Mouse (Mus musculus) lung, postnatal 4 days (tissue): ENCODE data around the gene Trim17.
A peak's percentile ranks its signal among the peaks of the same experiment; 100 is the strongest.

Experiments used
- DNase-seq, 2 experiments: peaks; one replicate each; pipeline ENCODE4 v3.0.0; 2021

Trim17 gene

DNA sequence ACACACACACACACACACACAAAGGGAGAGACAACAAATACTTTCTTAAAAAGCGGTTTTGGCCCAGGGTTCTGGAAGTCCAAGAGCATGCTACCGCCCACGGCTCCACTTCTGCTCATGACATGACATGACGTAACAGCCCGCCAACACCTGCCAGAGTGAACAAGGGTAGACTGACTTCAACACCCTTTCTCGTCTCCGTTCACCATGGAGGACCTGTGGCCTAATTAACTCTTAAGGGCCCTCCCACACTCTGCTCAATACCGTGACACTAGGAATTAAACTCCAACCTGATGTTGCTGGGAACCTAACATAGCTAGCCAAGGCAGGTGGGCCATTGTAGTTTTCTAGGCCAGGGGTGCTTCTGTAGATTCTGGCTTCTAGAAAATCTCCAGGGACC is 14.5 kb downstream of the Trim17 start:
- no peak for DNase-seq

DNA sequence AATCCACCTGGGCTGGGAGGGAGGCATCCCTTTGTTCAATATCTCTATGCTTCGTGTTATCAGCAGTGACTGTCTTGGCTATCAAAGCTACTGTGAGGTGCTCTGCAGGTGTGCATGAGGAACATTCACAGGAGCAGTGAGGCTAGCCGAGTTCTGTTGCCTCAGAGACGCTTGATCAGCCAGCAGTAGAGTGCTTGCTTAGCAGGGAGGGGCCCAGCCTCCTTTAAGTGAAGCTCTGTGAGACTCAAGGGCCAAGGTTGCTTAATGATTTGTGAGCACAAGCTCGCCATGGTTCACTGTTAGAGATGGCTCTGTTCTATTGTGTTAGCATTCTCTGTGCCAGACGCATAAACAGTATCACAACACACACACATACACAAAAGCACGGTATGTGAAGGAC is 15.2 kb downstream of the Trim17 start:
- DNase-seq = peak; percentile 55 to 76

DNA sequence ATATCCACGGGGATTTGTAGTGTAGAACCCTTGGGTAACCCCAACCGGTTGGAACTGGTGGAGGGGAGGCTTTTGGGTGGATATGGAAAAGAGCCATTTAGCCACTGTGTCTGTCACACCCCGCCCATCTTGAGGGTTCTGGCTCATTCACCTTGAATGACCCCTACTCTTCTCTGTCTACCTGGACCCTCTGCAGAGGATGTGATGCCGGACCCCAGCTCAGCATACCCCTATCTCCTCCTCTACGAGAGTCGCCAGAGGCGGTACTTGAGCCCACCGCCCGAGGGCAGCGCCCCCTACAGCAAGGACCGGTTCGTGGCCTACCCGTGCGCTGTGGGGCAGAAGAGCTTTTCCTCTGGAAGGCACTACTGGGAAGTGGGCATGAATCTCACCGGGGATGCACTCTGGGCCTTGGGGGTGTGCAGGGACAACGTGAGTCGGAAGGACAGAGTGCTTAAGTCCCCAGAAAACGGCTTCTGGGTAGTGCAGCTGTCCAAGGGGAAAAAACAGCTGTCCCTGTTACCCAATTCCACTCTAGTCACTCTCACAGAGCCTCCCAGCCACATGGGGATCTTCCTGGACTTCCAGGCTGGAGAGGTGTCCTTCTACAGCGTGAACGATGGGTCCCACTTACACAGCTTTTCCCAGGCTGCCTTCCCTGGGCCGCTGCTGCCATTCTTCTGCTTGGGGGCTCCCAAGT is 16.5 kb downstream of the Trim17 start:
- no peak for DNase-seq

DNA sequence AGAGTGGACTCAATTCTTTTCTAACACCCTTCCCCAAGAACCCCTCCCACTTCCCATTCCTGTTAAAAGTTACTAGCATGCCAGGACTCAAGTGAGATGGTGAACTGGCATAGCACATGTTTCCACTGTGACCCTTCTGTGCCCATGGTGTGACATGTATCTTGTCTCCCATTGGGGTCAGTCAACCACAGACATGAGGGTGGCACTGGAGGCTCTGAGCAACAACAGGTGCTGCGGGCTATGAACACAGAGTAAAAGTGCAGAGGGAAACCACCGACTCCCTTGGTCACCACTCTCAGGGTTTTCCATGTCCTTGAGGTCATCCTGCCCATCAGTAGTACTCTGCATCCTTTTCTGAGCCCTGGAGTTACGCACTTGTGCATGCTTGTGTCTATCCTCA is 17.3 kb downstream of the Trim17 start:
- DNase-seq = no peak

DNA sequence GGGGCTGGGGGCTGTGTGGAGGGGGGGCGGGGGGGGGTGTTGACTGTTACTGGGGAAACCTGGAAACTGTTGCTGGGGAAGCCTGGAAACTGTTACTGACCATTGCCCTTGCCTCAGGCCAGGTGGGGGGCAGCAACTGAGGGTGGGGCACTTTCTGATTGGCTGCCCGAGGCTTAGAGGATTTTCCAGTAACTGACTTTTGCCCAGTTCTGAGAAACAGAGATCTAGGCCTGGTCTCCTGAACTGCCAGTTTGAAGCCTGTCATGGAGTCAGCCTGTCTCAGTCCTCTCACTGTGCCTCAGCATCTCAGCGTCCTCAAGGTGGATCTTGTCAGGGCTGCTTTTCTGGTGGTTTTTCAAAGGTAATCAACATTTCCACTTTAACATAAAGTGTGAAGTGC is 19.9 kb downstream of the Trim17 start:
- no peak for DNase-seq

DNA sequence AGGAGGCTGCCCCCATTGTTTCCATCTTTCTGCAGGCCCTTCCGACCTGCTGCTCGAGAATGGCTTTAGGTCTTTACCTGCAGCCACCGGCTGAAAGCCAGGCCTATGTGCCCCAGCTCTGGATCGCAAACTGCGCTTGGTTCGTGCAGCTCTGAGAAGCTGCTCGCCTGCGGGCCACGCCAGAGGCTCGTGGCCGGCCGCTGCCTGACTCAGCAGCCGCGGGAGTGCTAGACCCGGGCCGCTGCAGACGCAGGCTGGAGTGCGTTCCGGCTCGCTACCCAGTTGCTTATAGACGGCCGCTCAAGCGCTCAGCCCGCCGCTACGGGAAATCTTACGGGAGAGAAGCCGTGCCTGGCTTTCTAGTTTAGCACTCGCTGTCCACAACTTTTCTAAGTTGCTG is 22.7 kb downstream of the Trim17 start:
- DNase-seq = no peak

DNA sequence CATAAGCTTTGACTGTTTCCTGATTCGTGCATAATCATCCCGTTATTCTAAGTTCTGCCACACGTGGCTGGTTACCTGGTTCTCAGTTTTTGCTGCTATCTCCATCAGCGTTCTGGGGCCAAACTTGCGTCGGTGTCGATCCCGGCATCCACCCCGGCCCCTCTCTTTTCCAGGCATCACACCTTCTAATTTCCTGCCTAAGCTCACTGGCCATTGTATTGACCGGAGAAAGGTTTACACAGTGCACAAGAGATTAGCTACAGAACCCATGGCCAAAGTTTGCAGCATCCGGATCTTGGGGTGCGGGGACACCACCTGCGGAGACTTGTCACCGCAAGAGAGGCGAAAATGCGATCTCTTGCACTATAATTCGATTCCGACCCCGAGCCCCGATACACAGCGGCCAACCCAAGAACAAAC is 23.1 kb downstream of the Trim17 start:
- no peak for DNase-seq

DNA sequence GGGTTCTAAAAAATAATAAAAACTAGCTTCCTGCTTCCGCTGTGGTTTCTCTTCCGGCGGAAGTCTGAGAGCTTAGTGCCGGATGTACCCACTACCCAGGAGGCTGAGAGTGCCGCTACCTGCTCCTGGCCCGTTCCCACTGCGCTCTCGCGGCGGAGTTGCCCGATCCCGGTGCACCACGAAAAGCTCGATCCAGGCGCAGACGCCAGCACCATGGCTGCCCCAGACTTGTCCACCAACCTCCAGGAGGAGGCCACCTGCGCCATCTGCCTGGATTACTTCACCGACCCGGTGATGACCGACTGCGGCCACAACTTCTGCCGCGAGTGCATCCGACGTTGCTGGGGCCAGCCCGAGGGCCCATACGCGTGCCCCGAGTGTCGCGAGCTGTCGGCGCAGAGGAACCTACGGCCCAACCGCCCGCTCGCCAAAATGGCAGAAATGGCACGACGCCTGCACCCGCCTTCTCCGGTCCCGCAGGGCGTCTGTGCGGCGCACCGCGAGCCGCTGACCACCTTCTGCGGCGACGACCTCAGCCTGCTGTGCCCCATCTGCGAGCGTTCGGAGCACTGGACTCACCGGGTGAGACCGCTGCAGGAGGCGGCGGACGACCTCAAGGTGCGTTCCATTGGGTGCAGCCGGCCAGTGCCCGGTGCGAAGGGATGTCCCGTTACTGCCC is 23.7 kb downstream of the Trim17 start, which contains the start of gene Trim11:
Trim11 (plus strand) TSS at position 67 of the 679 bp plus-strand sequence.
- DNase-seq = peak; percentile 63 to 68

DNA sequence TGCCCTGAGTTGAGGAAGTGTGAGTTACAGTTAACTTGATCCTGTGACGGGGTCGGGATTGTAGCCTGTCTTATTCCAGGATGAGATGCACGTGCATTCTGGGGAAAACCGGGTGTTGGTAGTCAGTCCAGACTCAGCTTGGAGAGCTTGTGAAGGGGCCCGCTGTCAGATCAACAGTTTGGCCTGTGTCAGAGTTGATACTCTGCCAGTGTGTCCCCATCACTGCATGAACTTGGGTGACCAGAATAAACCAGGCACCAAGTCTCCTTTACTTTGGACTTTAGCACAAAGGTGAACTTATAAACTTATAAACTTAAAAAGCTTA is 24.2 kb downstream of the Trim17 start:
- no peak for DNase-seq

DNA sequence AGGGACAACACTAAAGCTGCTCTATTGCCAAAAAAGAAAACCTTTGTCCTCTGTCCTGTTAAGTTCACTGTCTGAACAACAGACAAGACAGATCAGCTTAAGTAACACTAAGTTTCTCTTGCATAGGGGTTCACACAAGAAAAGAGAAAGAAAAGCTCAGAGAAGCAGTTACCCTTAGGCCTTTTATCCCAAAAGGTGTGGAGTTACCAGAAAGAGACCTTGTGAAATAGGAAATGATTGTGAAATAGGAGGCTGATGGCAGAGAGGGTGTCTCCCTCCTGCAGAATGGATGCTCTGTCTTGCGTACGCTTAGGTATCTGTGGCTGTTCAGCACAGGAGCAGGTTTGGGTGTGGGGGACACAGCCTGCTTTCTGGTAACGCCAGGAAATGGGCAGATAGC is 24.7 kb downstream of the Trim17 start:
- DNase-seq = no peak

DNA sequence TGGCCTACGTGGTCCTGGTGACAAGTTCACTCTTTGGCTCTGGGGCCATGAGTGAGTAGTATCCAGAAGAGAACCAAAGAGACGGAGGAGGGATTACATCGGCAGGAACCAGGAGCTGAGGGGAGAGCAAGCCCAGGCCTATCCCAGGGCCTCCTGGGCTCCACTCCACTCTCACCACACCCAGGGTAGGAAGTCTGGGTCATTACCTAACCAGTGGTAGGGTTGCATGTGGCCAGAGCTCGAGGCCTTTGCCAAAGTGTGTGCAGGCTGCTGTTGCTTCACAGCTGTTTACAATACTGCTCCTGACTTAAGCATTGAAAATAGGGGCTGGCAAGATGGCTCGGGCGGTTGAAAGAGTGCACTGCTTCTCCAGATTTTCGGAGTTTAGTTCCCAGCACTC is 25.2 kb downstream of the Trim17 start:
- peak; percentile 51 to 56 for DNase-seq

DNA sequence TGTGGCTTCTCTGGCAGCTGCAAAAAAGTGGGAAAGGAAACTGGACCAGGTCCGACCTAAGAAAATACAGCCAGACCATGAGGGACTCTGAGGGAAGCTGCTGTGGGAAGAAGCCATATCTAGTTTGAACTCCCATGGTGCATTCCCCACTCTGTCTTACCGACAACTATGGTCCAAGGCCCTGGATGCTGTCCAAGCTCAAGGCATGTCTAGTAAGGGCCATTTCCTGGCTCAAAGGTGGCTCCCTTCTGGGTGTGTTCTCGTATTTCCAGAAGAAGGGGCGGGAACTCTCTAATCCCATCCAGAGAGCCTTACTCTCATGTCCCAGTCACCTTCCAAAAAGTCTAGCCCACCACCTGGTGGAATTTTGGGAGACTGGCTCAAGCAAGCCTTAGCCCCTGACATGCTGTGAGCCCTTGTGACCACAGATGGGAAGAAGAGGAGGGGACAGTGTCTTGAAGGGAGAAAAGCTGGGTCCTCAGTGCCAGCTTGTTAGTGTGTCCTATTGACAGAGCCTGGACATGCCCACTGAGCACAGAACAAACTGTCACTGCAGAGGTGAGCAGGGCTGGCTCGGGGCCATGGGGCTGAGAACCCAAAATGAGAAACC is 26.0 kb downstream of the Trim17 start:
- peak in 1 of 2 experiments; percentile 20 for DNase-seq

DNA sequence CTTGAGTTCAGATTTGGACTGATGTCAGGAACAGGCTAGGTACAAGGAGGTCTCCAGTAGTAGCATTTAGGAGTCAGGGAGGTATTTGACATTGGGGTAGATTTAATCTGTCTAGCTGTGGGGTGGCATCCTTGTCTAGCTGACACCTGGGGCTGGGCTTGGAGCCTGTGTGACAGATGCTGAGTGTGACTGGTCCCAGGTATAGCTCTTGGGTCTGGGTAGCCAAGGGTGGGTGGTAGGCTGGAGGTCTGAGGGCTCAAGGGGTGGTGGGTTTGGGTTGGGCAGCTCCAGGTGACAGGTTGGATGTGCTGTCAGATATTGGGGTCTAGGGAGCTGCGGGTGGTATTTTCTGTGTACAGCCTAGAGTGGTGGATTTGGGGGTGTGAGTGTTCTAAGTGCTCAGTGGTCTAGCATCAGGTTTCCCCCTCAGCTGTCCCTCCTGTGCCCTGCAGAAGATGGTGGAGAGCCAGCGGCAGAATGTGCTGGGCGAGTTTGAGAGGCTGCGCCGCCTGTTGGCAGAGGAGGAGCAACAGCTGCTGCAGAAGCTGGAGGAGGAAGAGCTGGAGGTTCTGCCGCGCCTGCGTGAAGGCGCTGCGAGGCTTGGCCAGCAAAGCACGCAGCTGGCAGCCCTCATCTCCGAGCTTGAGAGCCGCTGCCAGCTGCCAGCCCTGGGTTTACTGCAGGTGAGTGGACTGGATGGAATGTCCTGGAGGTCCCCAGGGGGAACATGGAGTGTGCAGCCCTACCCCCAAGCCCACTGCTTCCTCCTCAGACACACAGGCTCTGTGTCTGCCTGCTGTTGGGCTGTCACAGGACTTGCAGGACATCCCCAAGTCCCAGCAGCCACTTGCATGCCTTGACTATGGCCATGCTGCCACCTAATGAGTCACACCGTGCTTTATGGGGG is 27.3 kb downstream of the Trim17 start:
- peak; percentile 71 to 83 for DNase-seq

DNA sequence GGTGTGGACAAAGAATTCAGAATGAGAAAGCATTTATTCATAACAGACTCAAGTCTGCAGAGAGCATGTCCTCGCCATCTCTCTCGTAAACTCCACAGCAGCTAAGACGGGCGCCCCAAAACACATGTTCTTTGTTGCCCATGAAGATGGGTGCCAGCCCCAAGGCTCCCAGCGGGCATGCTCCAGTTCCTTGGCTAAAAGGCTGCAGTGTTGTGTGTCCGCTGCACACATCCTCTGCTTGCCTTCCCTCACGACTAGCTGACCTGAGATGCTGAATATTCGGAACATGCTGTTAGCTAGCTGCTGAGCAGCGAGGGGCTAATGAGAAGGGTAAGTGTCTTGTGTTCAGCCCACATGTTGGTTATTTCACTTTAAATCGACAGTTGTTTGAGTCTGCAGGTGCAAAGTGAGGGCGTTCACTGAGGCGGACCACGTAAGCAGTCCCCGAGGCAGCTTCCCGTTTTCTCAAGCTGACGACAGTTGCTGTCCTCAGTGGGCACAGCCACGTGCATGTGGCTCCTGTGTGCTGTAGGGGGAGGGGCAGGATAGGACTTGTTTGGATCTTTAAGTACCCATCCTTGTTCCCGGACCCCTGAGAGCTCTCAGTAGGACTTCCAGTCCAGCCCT is 28.1 kb downstream of the Trim17 start:
- DNase-seq = peak in 1 of 2 experiments; percentile 31

DNA sequence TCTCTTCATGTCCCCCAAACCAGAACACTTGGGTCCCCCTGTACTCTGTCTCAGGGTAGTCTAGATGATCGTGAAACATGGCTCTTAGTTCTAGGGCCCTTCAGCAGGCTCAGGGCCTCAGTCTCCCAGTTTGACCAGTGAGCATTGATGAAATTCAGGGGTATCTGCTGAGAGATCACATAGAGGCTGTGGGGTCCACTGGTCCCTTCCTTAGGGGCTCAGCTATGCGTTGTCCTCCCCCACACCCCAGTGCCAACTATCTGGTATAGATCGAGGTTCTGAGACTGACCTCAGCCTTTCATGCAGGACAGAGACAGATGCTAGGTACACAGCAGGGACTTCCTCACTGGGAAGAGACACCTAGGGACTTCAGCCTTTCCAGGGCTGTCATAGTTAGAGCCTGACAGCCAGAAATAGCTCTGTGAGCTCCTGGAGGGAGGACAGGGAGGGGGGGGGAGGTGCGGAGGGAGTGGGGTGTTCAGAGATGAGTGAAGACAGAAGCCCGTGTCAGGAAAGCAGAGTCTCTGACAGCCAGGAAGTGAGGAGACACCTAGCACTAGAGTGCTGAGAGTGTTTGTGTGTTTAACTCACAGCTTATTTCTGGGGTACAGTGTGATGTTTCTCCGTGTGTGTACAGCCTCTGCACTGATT is 29.3 kb downstream of the Trim17 start:
- peak in 1 of 2 experiments; percentile 11 for DNase-seq

DNA sequence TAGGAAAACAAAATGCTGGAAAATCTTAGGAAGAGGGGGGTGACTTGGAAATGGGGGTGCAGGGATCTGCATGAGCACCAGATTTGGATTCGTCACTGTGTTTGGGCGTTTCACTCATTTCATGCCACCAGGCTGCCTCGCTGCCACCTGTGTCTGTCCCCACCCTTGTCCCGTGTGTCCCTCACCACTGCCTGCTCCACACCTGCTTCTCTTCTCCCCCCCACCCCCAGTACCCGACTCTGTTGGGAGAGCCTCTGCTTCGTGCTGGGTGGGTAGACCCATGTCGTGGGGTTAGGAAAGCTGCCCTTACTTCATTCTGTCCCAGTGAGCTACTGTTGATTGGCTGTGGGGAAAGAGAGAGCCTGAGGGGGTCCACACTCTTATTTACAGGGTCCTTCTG is 30.2 kb downstream of the Trim17 start:
- peak in 1 of 2 experiments; percentile 13 for DNase-seq

DNA sequence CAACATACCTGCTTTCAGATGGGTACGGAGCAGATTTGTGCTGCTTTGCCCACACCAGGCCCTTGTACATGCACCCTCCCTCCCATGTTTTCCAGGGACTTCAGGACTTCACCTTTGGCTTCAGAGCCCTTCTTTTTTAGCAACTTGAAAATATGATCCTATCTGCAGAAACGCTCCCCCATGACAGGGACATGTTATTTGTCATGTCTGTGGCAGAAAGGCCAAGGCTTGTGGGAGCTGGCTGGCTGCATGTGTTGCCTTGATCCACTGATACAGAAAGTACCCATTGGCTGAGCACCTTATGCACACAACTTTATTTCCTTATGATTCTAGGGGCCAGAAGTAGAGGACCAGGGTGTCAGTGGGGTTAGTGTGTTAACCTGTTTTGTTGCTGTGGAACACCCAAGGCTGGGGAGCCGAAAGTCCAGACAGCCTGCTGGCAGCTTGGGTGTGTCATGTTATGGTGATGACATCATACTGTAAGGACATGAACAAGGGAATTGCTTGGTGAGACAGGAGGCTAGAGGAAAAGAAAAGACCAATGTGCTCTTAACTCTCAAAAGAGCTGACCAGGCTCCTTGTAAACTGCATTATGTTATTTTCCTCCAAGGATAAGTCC is 30.9 kb downstream of the Trim17 start:
- peak in 1 of 2 experiments; percentile 7 for DNase-seq

DNA sequence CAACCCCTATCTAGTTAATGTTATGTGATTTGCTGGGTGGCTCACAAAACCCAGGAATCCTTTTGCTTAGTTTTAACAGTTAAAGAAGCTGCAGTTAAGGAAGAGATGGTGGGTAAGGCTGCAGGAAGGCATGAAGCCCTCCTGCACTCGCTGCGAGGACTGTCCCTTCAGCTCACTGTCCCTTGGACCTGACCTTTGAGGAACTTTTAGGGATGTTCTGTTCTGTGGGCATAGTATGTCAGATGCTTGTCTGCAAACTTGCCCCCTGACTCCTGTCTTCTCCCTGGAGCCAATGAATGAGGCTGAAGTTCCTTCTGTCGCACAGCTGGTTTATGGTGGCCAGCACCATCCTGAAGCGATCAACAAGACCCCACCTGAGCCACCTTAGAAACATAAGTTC is 34.7 kb downstream of the Trim17 start:
- no peak for DNase-seq

DNA sequence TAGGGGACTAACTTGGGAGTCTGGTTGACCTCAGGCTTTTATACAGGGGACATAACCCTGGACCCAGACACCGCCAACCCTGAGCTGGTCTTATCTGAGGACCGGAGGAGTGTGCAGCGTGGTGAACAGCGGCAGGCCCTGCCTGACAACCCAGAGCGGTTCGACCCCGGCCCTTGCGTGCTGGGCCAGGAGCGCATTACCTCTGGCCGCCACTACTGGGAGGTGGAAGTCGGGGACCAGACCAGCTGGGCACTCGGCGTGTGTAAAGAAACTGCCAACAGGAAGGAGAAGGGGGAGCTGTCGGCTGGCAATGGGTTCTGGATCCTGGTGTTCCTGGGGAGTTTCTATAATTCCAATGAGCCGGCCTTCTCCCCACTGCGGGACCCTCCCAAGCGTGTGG is 35.7 kb downstream of the Trim17 start:
- no peak for DNase-seq

DNA sequence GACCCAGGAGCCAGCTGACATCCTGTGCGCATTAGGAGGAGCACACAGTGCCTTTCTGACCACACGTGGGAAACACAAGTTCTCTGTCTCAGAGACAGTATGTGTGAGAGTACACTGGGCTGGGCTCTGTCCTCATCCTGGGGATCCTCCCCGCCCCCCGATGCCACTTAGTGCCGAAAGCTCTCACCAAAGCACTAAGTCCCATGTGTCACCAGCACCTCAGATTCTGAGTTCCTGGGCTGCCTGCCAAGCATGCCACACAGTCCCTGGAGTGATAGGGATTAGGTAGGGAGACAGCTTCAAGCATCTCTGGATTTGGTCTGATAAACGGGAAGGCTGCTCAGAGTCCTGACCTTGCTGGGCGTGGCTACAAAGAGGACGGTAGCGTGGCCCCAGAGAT is 36.3 kb downstream of the Trim17 start:
- DNase-seq = no peak

DNA sequence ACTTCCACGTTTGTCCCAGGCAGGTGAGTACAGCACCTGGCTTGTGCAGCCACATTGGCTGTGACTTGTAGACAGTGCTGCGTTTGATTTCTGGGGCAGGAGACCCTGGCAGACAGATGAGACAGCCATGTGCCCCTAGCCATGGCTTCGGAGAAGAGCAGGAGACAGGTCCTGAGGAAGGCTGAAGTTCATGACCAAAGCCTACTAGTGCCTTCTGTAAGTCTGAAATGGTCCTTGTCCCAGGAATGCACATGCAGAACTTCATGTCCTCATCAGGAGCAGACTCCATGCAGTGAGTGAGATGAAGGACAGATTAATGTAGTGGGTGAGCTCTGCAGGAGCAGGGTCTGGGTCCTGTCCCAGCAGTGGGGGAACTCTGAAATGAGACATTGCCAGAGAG is 37.4 kb downstream of the Trim17 start:
- DNase-seq = no peak
